Mouse (Mus musculus): Measurements from ENCODE around the gene Eaf2. TPM values are rescaled to one million over a fixed set of nuclear protein-coding genes. Genes with fewer than 3 reads are reported as not detected.
A peak's percentile ranks its signal among the peaks of the same experiment; 100 is the strongest.

Gene Eaf2
- 0.50 and 0.53 TPM in 2 replicates for polyA plus RNA-seq (2012)

- no peak for TF ChIP-seq GATA1 (IDR thresholded peaks at IDR 0.05; ENCODE audit: low read length)
Observed at GRCm38 (mm10) chr16:36874583-36875275, at the start of gene Eaf2, which contains the start of gene Golgb1. Gene Eaf2 (minus strand): TSS chr16:36875003. Gene Golgb1 (plus strand): TSS chr16:36875140.

- TF ChIP-seq GATA1 (IDR thresholded peaks at IDR 0.05; ENCODE audit: low read length) = no peak
Observed at GRCm38 (mm10) chr16:36924312-36924711, 49.5 kb upstream of the Eaf2 start.

DNA sequence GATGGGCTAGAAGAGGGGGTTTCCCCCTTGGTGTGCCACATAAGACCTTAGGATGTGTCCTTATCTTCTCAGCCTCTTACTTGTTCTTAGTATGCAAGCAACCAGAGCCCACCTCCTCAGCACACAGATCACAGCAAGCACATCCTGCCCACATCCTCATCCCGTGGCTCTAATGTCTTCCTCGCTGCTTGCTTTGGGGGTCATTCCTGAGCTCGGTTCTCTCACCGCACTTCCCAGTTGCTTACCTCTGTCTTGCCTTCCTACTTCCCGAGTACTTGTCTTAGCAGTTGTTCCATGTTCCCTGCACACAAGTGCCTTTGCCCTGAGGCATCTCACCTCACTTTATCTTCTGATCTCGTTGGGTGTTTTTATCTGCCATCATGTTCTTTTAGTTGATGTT, 47.2 kb upstream of the Eaf2 start:
- TF ChIP-seq GATA1 (IDR thresholded peaks at IDR 0.05; ENCODE audit: low read length) = no peak

DNA sequence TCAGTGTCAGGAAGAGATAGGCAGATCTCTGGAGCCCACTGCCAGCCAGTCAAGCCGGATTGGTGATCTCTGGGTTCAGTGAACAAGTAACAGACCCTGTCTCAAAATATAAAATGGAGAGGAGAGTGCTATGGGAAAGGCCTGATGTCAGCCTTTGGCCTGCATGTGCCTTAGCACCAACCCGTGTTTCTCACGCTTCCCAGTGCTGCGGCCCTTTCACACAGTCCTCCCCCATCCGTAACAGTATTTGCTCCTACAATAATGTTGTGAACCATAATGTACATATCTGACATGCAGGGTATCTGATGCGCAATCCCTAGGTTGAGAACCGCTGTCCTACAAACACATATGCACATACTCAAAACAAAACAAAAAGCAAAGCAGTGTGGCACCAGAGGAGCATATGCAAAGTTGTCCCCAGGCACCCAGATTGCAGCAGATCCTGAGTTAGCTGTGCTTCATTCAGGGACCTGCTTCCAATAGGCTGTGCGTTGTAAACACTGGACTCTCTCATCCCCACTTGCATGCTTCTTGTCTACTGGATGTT, 46.3 kb upstream of the Eaf2 start:
- no peak for TF ChIP-seq GATA1 (IDR thresholded peaks at IDR 0.05; ENCODE audit: low read length)

DNA sequence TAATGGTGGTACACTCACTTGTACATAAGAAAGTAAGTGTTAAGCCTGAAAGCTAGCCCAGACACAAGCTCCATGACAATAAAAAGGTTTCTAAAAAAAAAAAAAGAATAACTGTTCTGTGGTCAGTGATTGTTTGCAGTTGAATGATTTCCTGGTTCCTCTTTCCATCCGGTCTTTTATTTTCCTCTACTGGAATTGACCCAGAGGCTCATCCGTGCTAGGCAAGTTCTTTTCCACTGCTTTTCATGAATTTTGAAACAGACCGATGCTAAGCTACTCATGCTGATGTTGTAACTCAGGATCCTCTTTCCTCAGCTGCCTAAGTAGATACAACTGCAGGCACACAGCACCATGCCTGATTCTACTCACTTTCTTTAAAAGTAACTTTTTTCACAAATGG, 45.6 kb upstream of the Eaf2 start:
- no peak for TF ChIP-seq GATA1 (IDR thresholded peaks at IDR 0.05; ENCODE audit: low read length)

- TF ChIP-seq GATA1 (IDR thresholded peaks at IDR 0.05; ENCODE audit: low read length) = no peak
Observed at GRCm38 (mm10) chr16:36918505-36918904, 43.7 kb upstream of the Eaf2 start.

DNA sequence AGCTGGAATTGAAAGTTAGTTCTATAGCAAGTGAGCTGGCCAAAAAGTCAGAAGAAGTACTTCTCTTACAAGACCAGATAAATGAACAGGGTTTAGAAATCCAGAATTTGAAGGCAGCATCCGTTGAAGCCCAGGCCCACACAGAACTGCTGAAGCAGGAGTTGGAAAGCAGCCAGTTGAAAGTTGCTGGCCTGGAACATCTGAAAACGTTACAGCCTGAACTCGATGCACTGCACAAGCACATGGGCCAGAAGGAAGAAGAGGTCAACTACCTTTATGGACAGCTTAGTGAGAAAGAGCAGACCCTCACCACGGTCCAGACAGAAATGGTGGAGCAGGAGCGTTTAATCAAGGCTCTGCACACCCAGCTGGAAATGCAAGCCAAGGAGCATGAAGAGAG, 39.4 kb upstream of the Eaf2 start:
- TF ChIP-seq GATA1 (IDR thresholded peaks at IDR 0.05; ENCODE audit: low read length) = no peak

GRCm38 (mm10) chr16:36912311-36912710, 37.5 kb upstream of the Eaf2 start:
- TF ChIP-seq GATA1 (IDR thresholded peaks at IDR 0.05; ENCODE audit: low read length) = no peak

DNA sequence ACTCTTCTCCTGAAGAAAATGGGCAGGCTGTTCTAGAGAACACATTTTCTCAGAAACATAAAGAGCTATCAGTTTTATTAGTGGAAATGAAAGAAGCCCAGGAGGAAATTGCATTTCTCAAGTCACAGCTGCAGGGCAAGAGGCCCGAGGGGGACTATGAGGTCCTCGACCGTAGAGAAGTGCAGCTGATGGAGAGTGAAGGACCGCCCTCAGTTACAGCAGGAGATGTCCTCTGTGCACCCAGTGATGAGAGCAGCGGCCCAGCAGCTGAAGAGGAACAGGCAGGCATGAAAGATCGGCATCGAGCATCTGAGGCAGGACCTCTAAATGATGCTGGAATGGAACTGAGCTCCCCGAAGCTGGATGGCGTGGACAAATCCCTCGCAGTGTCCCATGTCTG, 37.1 kb upstream of the Eaf2 start:
- TF ChIP-seq GATA1 (IDR thresholded peaks at IDR 0.05; ENCODE audit: low read length) = no peak

- TF ChIP-seq GATA1 (IDR thresholded peaks at IDR 0.05; ENCODE audit: low read length) = no peak
Observed at GRCm38 (mm10) chr16:36903156-36903555, 28.4 kb upstream of the Eaf2 start.

GRCm38 (mm10) chr16:36896712-36897111, 21.9 kb upstream of the Eaf2 start:
- no peak for TF ChIP-seq GATA1 (IDR thresholded peaks at IDR 0.05; ENCODE audit: low read length)

DNA sequence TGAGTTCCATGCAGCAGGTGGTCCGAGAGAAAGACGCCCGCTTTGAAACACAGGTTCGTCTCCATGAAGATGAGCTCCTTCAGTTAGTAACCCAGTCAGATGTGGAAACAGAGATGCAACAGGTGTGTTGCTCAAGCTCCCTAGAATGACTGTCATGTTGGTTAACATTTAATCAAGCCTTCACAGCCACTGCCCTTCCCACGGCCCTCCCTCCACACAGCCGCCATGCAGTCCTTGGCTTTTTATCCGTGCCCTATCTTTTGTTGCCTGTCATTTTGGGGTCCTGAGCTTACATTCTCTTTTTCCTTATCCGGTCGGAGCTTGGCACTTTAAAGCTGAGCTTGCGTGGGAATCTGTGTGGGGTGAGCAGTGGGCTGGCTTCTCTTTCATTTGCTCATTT, 18.5 kb upstream of the Eaf2 start:
- no peak for TF ChIP-seq GATA1 (IDR thresholded peaks at IDR 0.05; ENCODE audit: low read length)

DNA sequence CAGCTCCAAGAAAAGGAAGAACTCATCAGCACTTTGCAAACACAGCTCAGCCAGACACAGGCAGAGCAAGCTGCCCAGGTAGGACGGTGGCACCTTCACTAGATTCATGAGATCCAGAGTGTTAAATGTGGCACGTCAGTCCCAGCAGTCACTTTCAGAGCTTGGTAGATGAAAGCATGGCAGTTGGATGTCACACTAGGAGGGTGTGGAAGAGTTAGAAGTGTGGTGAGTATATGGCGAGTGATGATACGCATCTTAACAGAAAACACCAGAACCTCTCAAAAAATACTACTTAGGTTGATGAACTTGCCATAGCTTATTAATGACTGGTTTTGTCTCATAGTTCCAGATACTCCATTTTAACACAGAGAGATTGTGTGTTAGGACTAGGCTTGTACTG, 16.6 kb upstream of the Eaf2 start:
- TF ChIP-seq GATA1 (IDR thresholded peaks at IDR 0.05; ENCODE audit: low read length) = no peak

- TF ChIP-seq GATA1 (IDR thresholded peaks at IDR 0.05; ENCODE audit: low read length) = peak; percentile 60
Observed at GRCm38 (mm10) chr16:36890559-36890958, 15.8 kb upstream of the Eaf2 start.

- TF ChIP-seq GATA1 (IDR thresholded peaks at IDR 0.05; ENCODE audit: low read length) = no peak
Observed at GRCm38 (mm10) chr16:36887546-36887945, 12.7 kb upstream of the Eaf2 start.

DNA sequence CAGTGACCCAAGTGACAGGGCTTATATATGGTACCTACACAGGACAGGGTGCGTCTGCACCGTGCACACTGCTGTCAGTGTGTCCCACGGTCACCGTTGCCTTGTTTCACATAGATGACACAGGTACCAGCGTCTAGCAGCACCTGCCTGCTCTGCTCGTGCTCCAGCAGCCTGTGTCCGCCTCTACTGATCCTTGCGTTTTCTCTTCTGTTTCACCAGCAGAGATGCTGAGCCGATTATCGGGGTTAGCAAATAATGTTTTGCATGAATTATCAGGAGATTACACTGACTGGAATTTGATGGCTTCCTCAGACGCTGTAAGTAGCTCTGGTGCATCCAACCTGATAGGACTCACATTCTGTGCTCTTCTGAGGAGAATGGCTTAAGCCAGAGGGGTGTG, 11.1 kb upstream of the Eaf2 start:
- TF ChIP-seq GATA1 (IDR thresholded peaks at IDR 0.05; ENCODE audit: low read length) = no peak

DNA sequence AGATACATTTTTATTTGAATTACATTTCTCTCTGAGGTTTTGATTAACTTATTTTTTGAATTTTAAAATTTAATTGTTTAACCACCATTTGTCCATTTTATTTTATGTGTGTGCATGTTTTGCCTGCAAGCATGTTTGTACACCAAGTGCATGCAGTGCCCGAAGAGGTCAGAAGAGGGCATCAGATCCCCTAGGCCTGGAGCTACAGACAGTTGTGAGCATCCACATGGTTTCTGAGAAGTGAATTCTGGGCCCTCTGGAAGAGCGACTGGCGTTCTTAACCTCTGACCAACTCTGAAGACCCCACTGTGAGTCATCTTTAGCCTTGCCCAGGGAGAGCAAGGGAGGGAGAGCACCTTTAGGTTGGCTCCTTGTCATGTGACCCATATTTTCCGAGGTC, 10.1 kb upstream of the Eaf2 start:
- no peak for TF ChIP-seq GATA1 (IDR thresholded peaks at IDR 0.05; ENCODE audit: low read length)
